Mouse (Mus musculus): ENCODE data around the gene Grtp1. TPM values are rescaled to one million over a fixed set of nuclear protein-coding genes. Genes with fewer than 3 reads are reported as not detected.
A peak's percentile ranks its signal among the peaks of the same experiment; 100 is the strongest.

Grtp1 gene
- polyA plus RNA-seq, 1 experiment from 2014 or later: 17.3 TPM

- H3K9ac ChIP-seq (replicated peaks; ENCODE audit: low read depth, low read length): no peak overlapping the region
- no peak overlapping the region for H3K27ac ChIP-seq (ENCODE audit: low read depth, low read length)
- 90% methylated on average over 4 of the region's 4 CpGs for whole genome bisulfite sequencing
- no peaks in the 10 kb centered on the region for H3K4me1 ChIP-seq (ENCODE audit: control insufficient read depth, insufficient read depth, low read length)
- no peak for ATAC-seq (ENCODE audit: low read depth)
- H3K36me3 ChIP-seq (ENCODE audit: control insufficient read depth, insufficient read depth, low read length): peaks cover 49% of the 10 kb centered on the region
- no peaks in the 10 kb centered on the region for H3K9me3 ChIP-seq (ENCODE audit: control insufficient read depth, low read length)
- no peak overlapping the region for H3K4me2 ChIP-seq (ENCODE audit: low read depth, low read length)
- H3K4me3 ChIP-seq (ENCODE audit: low read depth, low read length): no peak overlapping the region
- no peaks in the 10 kb centered on the region for H3K27me3 ChIP-seq (ENCODE audit: control insufficient read depth, insufficient read depth, low read length)
These were observed 26.1 kb downstream of the Grtp1 start for GRCm38 (mm10) chr8:13174305-13174704.

- Histone ChIP-seq H3K27ac (ENCODE audit: low read depth, low read length) (no peak overlapping the region), H3K36me3 (ENCODE audit: control insufficient read depth, insufficient read depth, low read length) (peaks cover 57% of the 10 kb centered on the region), H3K27me3 (ENCODE audit: control insufficient read depth, insufficient read depth, low read length) (no peaks in the 10 kb centered on the region), H3K4me3 (ENCODE audit: low read depth, low read length) (no peak overlapping the region), H3K9ac (replicated peaks; ENCODE audit: low read depth, low read length) (no peak overlapping the region), H3K4me2 (ENCODE audit: low read depth, low read length) (no peak overlapping the region), H3K4me1 (ENCODE audit: control insufficient read depth, insufficient read depth, low read length) (no peaks in the 10 kb centered on the region), H3K9me3 (ENCODE audit: control insufficient read depth, low read length) (no peaks in the 10 kb centered on the region)
- no peak for ATAC-seq (ENCODE audit: low read depth)
- WGBS: 81% methylated on average over 1 of the region's 1 CpGs
These were observed 29.9 kb downstream of the Grtp1 start for GRCm38 (mm10) chr8:13170510-13170909.

- Histone ChIP-seq H3K9me3 (ENCODE audit: control insufficient read depth, low read length) (no peaks in the 10 kb centered on the region), H3K27me3 (ENCODE audit: control insufficient read depth, insufficient read depth, low read length) (no peaks in the 10 kb centered on the region), H3K9ac (replicated peaks; ENCODE audit: low read depth, low read length) (no peak overlapping the region), H3K4me2 (ENCODE audit: low read depth, low read length) (no peak overlapping the region), H3K4me3 (ENCODE audit: low read depth, low read length) (no peak overlapping the region), H3K27ac (ENCODE audit: low read depth, low read length) (no peak overlapping the region), H3K4me1 (ENCODE audit: control insufficient read depth, insufficient read depth, low read length) (peaks cover 8% of the 10 kb centered on the region; the same call in 1 of the 2 replicates), H3K36me3 (ENCODE audit: control insufficient read depth, insufficient read depth, low read length) (peaks cover 21% of the 10 kb centered on the region)
- WGBS: 92% methylated on average over 5 of the region's 5 CpGs
- ATAC-seq (ENCODE audit: low read depth): no peak
These were observed 36.1 kb downstream of the Grtp1 start for GRCm38 (mm10) chr8:13164361-13164760.

GRCm38 (mm10) chr8:13163563-13163962, 36.9 kb downstream of the Grtp1 start:
- Histone ChIP-seq H3K27me3 (ENCODE audit: control insufficient read depth, insufficient read depth, low read length) (no peaks in the 10 kb centered on the region), H3K4me2 (ENCODE audit: low read depth, low read length) (no peak overlapping the region), H3K9ac (replicated peaks; ENCODE audit: low read depth, low read length) (no peak overlapping the region), H3K36me3 (ENCODE audit: control insufficient read depth, insufficient read depth, low read length) (peaks cover 16% of the 10 kb centered on the region), H3K27ac (ENCODE audit: low read depth, low read length) (no peak overlapping the region), H3K4me3 (ENCODE audit: low read depth, low read length) (no peak overlapping the region), H3K4me1 (ENCODE audit: control insufficient read depth, insufficient read depth, low read length) (peaks cover 8% of the 10 kb centered on the region; the same call in 1 of the 2 replicates), H3K9me3 (ENCODE audit: control insufficient read depth, low read length) (no peaks in the 10 kb centered on the region)
- no peak for ATAC-seq (ENCODE audit: low read depth)
- 93% methylated on average over 1 of the region's 1 CpGs for WGBS

GRCm38 (mm10) chr8:13162098-13162497, 38.3 kb downstream of the Grtp1 start:
- peaks cover 8% of the 10 kb centered on the region; the same call in 1 of the 2 replicates for H3K4me1 ChIP-seq (ENCODE audit: control insufficient read depth, insufficient read depth, low read length)
- 76% methylated on average over 6 of the region's 6 CpGs for whole genome bisulfite sequencing
- no peaks in the 10 kb centered on the region for H3K27me3 ChIP-seq (ENCODE audit: control insufficient read depth, insufficient read depth, low read length)
- no peak for ATAC-seq (ENCODE audit: low read depth)
- no peaks in the 10 kb centered on the region for H3K9me3 ChIP-seq (ENCODE audit: control insufficient read depth, low read length)
- H3K9ac ChIP-seq (replicated peaks; ENCODE audit: low read depth, low read length): no peak overlapping the region
- no peak overlapping the region for H3K27ac ChIP-seq (ENCODE audit: low read depth, low read length)
- peaks cover under 1% of the 10 kb centered on the region; the same call in 1 of the 2 replicates for H3K36me3 ChIP-seq (ENCODE audit: control insufficient read depth, insufficient read depth, low read length)
- H3K4me2 ChIP-seq (ENCODE audit: low read depth, low read length): no peak overlapping the region
- no peak overlapping the region for H3K4me3 ChIP-seq (ENCODE audit: low read depth, low read length)

- H3K9ac ChIP-seq (replicated peaks; ENCODE audit: low read depth, low read length): no peak overlapping the region
- no peak overlapping the region; the same call in 1 of the 2 replicates for H3K4me3 ChIP-seq (ENCODE audit: low read depth, low read length)
These were observed 39.7 kb downstream of the Grtp1 start for GRCm38 (mm10) chr8:13160691-13161090.

GRCm38 (mm10) chr8:13159377-13159881, 41.0 kb downstream of the Grtp1 start:
- Histone ChIP-seq H3K27me3 (ENCODE audit: control insufficient read depth, insufficient read depth, low read length) (no peaks in the 10 kb centered on the region), H3K9ac (replicated peaks; ENCODE audit: low read depth, low read length) (peak overlapping the region; percentile 98), H3K4me2 (ENCODE audit: low read depth, low read length) (peak overlapping the region; percentile 89), H3K9me3 (ENCODE audit: control insufficient read depth, low read length) (no peaks in the 10 kb centered on the region), H3K4me1 (ENCODE audit: control insufficient read depth, insufficient read depth, low read length) (peaks cover 8% of the 10 kb centered on the region; the same call in 1 of the 2 replicates), H3K27ac (ENCODE audit: low read depth, low read length) (peak overlapping the region; percentile 64), H3K36me3 (ENCODE audit: control insufficient read depth, insufficient read depth, low read length) (no peaks in the 10 kb centered on the region), H3K4me3 (ENCODE audit: low read depth, low read length) (peak overlapping the region; percentile 99)
- under 1% methylated on average over 32 of the region's 49 CpGs for WGBS
- ATAC-seq (ENCODE audit: low read depth): peak; percentile 73

More at GRCm38 (mm10) chr8:13160691-13161090, 39.7 kb downstream of the Grtp1 start:
- Histone ChIP-seq H3K27me3 (ENCODE audit: control insufficient read depth, insufficient read depth, low read length) (no peaks in the 10 kb centered on the region), H3K9me3 (ENCODE audit: control insufficient read depth, low read length) (no peaks in the 10 kb centered on the region), H3K27ac (ENCODE audit: low read depth, low read length) (no peak overlapping the region), H3K4me1 (ENCODE audit: control insufficient read depth, insufficient read depth, low read length) (peaks cover 8% of the 10 kb centered on the region; the same call in 1 of the 2 replicates), H3K36me3 (ENCODE audit: control insufficient read depth, insufficient read depth, low read length) (no peaks in the 10 kb centered on the region), H3K4me2 (ENCODE audit: low read depth, low read length) (peak overlapping the region; percentile 89; the same call in 1 of the 2 replicates)
- ATAC-seq (ENCODE audit: low read depth): no peak
- 87% methylated on average over 3 of the region's 3 CpGs for WGBS

- peak within 1 kb of the TSS; percentile 64 for H3K27ac ChIP-seq (ENCODE audit: low read depth, low read length)
- WGBS: 1% methylated on average over 38 of the region's 50 CpGs
- H3K4me3 ChIP-seq (ENCODE audit: low read depth, low read length): peak within 1 kb of the TSS; percentile 99
- no peaks in the 10 kb centered on the region for H3K9me3 ChIP-seq (ENCODE audit: control insufficient read depth, low read length)
- peak within 1 kb of the TSS; percentile 98 for H3K9ac ChIP-seq (replicated peaks; ENCODE audit: low read depth, low read length)
- no peaks in the 10 kb centered on the region for H3K27me3 ChIP-seq (ENCODE audit: control insufficient read depth, insufficient read depth, low read length)
- peak within 1 kb of the TSS; percentile 89 for H3K4me2 ChIP-seq (ENCODE audit: low read depth, low read length)
- peaks cover 8% of the 10 kb centered on the region; the same call in 1 of the 2 replicates for H3K4me1 ChIP-seq (ENCODE audit: control insufficient read depth, insufficient read depth, low read length)
- peak; percentile 97 for ATAC-seq (ENCODE audit: low read depth)
- no peaks in the 10 kb centered on the region for H3K36me3 ChIP-seq (ENCODE audit: control insufficient read depth, insufficient read depth, low read length)
These were observed 41.6 kb downstream of the Grtp1 start, which contains the start of gene Lamp1 for GRCm38 (mm10) chr8:13158718-13159376. TSS of gene Lamp1 (plus strand) at chr8:13159161.

All from neural tube, embryonic 14.5 days (tissue).